Mouse (Mus musculus): ENCODE data around the gene Arhgef7. TPM values are rescaled to one million over a fixed set of nuclear protein-coding genes. Genes with fewer than 3 reads are reported as not detected.

The Arhgef7 gene
- polyA plus RNA-seq, 1 experiment from 2014 or later, result 57.0 TPM

DNA sequence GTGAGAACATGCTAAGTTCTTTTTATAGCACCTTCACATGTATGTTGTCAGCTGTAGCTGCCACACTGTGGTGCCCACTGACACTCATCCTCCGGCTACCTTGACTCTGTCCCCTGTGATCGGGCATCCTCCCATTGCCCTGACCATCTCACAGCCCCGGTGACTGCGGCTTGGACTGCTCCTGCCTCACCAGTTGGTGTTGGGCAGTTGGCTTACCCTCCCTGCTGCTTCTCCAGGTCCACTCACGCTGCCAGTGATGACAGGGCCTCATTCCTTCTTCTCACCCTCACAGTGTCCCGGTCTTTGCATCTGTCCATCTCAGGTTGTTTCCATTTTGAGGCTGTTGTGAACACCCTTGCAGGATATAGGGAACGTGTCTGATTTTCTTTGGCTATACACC, 35.3 kb downstream of the Arhgef7 start:
- no peak overlapping the region for H3K4me2 ChIP-seq (replicated peaks; ENCODE audit: low read depth, low read length)
- WGBS, result 90% methylated on average over 7 of the region's 7 CpGs
- H3K36me3 ChIP-seq (ENCODE audit: control insufficient read depth, insufficient read depth, low read length), result no peaks in the 10 kb centered on the region
- H3K9ac ChIP-seq (ENCODE audit: low read depth, low read length), result no peak overlapping the region
- H3K4me3 ChIP-seq (ENCODE audit: low read depth, low read length), result no peak overlapping the region
- ATAC-seq (ENCODE audit: low FRiP score), result no peak
- H3K9me3 ChIP-seq (ENCODE audit: control insufficient read depth, low read length), result no peaks in the 10 kb centered on the region
- no peak for DNase-seq (ENCODE audit: low spot score)
- H3K27me3 ChIP-seq (ENCODE audit: control insufficient read depth, insufficient read depth, low read length), result no peaks in the 10 kb centered on the region
- no peak overlapping the region for H3K27ac ChIP-seq (ENCODE audit: low read depth, low read length)
- peaks cover 2% of the 10 kb centered on the region; the same call in 1 of the 2 replicates for H3K4me1 ChIP-seq (replicated peaks; ENCODE audit: control insufficient read depth, insufficient read depth, low read length)

DNA sequence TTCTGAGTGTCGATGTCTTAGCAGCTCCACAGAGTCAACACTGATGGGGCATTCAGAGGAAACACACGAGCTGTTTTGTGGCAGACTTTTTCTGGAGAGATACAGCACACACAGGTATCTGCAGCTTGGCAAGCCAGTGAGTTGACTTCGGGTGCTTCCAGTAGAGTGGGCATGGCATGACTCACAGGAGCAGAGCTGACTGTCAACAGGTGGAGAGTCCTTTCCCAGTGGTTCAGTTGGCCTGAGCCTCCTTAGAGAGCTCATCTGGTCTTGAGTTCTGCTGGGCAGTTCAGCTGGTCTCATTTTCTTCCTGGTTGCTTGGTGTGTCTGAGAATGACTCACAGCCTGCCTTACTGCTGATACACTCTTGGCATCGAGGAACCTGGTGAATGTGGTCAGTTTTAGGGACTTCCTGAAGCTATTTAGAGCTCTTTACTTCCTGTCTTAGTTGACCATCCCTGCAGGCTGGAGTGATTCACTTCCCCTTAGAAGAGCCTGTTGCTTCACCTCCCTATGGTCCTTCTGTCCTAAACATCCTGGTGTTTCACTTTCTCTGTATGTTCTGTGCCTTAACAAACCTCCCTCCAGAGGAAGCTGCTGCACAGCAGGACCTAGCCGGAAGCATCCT, 39.8 kb downstream of the Arhgef7 start:
- H3K9me3 ChIP-seq (ENCODE audit: control insufficient read depth, low read length), result no peaks in the 10 kb centered on the region
- no peak for DNase-seq (ENCODE audit: low spot score)
- H3K9ac ChIP-seq (ENCODE audit: low read depth, low read length), result no peak overlapping the region
- no peak overlapping the region for H3K4me2 ChIP-seq (replicated peaks; ENCODE audit: low read depth, low read length)
- H3K36me3 ChIP-seq (ENCODE audit: control insufficient read depth, insufficient read depth, low read length), result no peaks in the 10 kb centered on the region
- H3K27me3 ChIP-seq (ENCODE audit: control insufficient read depth, insufficient read depth, low read length), result no peaks in the 10 kb centered on the region
- WGBS, result 89% methylated on average over 5 of the region's 5 CpGs
- H3K4me1 ChIP-seq (replicated peaks; ENCODE audit: control insufficient read depth, insufficient read depth, low read length), result peaks cover 3% of the 10 kb centered on the region; the same call in 1 of the 2 replicates
- no peak overlapping the region for H3K4me3 ChIP-seq (ENCODE audit: low read depth, low read length)
- no peak for ATAC-seq (ENCODE audit: low FRiP score)
- H3K27ac ChIP-seq (ENCODE audit: low read depth, low read length), result no peak overlapping the region

DNA sequence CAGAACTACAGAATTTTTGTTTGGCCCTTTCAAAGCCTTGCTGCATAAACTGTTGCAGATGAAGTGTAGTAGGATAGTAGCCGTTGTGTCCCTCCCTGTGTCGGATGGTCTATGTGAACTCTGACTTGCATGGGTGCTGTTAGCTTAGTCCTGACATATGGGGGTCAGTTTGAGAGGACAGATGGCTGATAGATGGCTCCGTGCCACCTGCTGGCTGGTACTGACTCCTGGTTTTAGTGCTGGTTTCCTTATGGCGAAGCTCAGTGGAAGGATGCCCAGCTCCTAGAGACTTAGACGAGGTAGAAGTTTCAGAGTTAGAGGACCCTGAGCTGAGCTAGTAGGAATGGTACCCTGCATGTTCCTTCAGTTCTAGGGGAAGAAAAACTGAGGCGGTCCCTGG, 42.5 kb downstream of the Arhgef7 start:
- Histone ChIP-seq H3K9ac (ENCODE audit: low read depth, low read length) (no peak overlapping the region; the same call in 1 of the 2 replicates), H3K4me2 (replicated peaks; ENCODE audit: low read depth, low read length) (no peak overlapping the region), H3K9me3 (ENCODE audit: control insufficient read depth, low read length) (no peaks in the 10 kb centered on the region), H3K27me3 (ENCODE audit: control insufficient read depth, insufficient read depth, low read length) (no peaks in the 10 kb centered on the region), H3K27ac (ENCODE audit: low read depth, low read length) (no peak overlapping the region), H3K4me1 (replicated peaks; ENCODE audit: control insufficient read depth, insufficient read depth, low read length) (peaks cover 10% of the 10 kb centered on the region; the same call in 1 of the 2 replicates), H3K36me3 (ENCODE audit: control insufficient read depth, insufficient read depth, low read length) (no peaks in the 10 kb centered on the region), H3K4me3 (ENCODE audit: low read depth, low read length) (no peak overlapping the region)
- DNase-seq (ENCODE audit: low spot score) (no peak), ATAC-seq (ENCODE audit: low FRiP score) (no peak)
- WGBS, result 93% methylated on average over 6 of the region's 6 CpGs

DNA sequence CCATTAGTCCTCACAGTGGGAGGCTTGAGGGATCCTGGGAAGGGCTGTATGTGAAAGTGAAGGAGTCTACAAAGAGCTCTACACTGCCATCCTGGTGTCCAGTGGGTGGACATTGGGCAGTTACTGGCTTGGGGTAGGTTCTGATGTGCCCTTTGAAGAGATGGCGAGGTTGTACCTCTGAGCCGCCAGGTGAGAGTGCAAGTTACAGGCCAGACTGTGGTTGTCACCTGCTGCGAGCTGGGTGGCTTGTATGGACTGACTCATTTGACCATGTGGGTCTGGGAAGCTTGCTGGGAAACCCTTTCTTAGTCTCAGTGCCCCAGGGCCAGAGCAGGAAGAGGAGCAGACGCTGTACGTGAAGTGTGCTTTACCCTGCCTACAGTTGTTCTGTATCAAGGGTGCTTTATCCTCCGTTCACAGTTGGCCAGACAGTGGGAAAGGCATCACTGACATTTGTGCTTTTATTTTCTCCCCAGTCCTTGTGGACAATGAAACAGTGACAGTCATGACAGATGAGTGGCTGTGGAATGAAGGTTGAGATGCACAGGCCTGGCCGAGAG, 43.1 kb downstream of the Arhgef7 start:
- H3K27me3 ChIP-seq (ENCODE audit: control insufficient read depth, insufficient read depth, low read length), result no peaks in the 10 kb centered on the region
- no peaks in the 10 kb centered on the region for H3K36me3 ChIP-seq (ENCODE audit: control insufficient read depth, insufficient read depth, low read length)
- 52% methylated on average over 7 of the region's 7 CpGs for WGBS
- no peak overlapping the region; the same call in 1 of the 2 replicates for H3K9ac ChIP-seq (ENCODE audit: low read depth, low read length)
- peak overlapping the region; percentile 47; the same call in 1 of the 2 replicates for H3K27ac ChIP-seq (ENCODE audit: low read depth, low read length)
- no peak for ATAC-seq (ENCODE audit: low FRiP score)
- H3K4me3 ChIP-seq (ENCODE audit: low read depth, low read length), result no peak overlapping the region
- H3K9me3 ChIP-seq (ENCODE audit: control insufficient read depth, low read length), result no peaks in the 10 kb centered on the region
- H3K4me1 ChIP-seq (replicated peaks; ENCODE audit: control insufficient read depth, insufficient read depth, low read length), result peaks cover 12% of the 10 kb centered on the region; the same call in 1 of the 2 replicates
- H3K4me2 ChIP-seq (replicated peaks; ENCODE audit: low read depth, low read length), result no peak overlapping the region
- DNase-seq (ENCODE audit: low spot score), result no peak

DNA sequence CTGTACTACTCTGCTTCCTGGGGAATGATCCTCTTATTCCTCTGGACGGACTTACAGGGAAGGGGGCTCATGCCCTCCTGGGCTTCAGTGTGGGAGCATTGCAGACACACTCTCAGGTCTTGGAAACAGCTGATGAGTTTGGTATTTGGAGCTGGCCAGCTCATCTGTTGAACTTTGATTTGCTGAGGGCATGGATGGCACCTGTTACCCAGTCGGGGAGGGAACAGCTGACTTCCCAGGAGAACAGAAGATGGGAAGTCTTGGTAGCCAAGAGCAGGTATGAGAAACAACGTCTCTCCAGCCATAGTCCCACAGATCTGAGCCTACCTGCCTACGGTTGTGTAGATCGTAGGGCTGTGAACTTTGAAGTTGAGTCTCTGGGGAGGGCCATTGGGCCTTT, 44.1 kb downstream of the Arhgef7 start:
- no peak for DNase-seq (ENCODE audit: low spot score)
- no peak overlapping the region for H3K4me2 ChIP-seq (replicated peaks; ENCODE audit: low read depth, low read length)
- 88% methylated on average over 5 of the region's 5 CpGs for WGBS

DNA sequence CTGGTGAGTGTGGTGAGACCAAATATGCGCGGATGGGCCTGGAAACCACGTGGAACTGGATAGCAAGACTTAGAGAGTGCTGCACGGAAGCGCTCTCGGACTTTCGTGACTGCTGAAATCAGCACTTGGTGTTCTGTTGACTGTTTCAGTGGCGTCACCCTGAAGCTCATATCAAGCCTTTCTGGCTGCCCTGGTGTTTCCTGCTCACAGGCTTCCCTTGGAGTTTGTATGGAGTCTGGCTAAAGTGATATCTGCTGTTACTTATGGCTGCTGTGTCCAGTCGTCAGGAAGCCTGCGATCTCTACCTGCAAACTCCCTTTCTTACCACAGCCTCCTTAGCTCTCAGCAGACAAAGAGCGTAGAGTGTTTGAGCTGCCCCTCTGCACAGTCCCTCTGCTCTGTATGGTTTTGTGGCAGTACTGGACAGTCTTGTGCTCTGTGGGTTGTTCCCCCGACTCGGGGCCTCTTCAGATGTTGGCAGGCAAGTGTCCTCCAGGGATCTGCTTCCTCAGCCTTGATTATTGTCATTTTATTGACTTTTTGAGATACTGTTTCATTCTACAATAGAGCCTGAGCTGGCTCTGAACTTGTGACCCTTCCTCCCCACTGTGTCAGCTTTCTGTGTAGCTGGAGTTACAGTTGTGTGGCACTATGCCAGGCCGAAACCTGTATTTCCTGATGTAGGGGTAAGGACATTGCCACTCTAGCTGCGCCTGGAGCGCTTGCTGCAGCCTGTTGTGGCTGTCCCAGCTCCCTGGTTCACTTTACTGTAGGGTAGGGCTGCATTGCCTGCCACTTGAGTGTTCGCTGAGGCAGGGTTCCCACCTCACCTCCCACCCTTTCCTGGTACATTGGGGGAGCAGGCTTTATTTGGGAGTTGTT, 46.9 kb downstream of the Arhgef7 start:
- WGBS, result 83% methylated on average over 17 of the region's 17 CpGs
- Histone ChIP-seq H3K4me3 (ENCODE audit: low read depth, low read length) (no peak overlapping the region), H3K9me3 (ENCODE audit: control insufficient read depth, low read length) (no peaks in the 10 kb centered on the region), H3K4me2 (replicated peaks; ENCODE audit: low read depth, low read length) (no peak overlapping the region), H3K27ac (ENCODE audit: low read depth, low read length) (no peak overlapping the region), H3K27me3 (ENCODE audit: control insufficient read depth, insufficient read depth, low read length) (no peaks in the 10 kb centered on the region), H3K36me3 (ENCODE audit: control insufficient read depth, insufficient read depth, low read length) (no peaks in the 10 kb centered on the region), H3K4me1 (replicated peaks; ENCODE audit: control insufficient read depth, insufficient read depth, low read length) (peaks cover 12% of the 10 kb centered on the region; the same call in 1 of the 2 replicates), H3K9ac (ENCODE audit: low read depth, low read length) (no peak overlapping the region)
- ATAC-seq (ENCODE audit: low FRiP score), result no peak
- no peak for DNase-seq (ENCODE audit: low spot score)

More for the DNA sequence above, 44.1 kb downstream of the Arhgef7 start:
- Histone ChIP-seq H3K4me1 (replicated peaks; ENCODE audit: control insufficient read depth, insufficient read depth, low read length) (peaks cover 12% of the 10 kb centered on the region; the same call in 1 of the 2 replicates), H3K9ac (ENCODE audit: low read depth, low read length) (no peak overlapping the region), H3K27me3 (ENCODE audit: control insufficient read depth, insufficient read depth, low read length) (no peaks in the 10 kb centered on the region), H3K36me3 (ENCODE audit: control insufficient read depth, insufficient read depth, low read length) (no peaks in the 10 kb centered on the region), H3K9me3 (ENCODE audit: control insufficient read depth, low read length) (no peaks in the 10 kb centered on the region), H3K4me3 (ENCODE audit: low read depth, low read length) (no peak overlapping the region), H3K27ac (ENCODE audit: low read depth, low read length) (no peak overlapping the region)
- ATAC-seq (ENCODE audit: low FRiP score), result no peak

DNA sequence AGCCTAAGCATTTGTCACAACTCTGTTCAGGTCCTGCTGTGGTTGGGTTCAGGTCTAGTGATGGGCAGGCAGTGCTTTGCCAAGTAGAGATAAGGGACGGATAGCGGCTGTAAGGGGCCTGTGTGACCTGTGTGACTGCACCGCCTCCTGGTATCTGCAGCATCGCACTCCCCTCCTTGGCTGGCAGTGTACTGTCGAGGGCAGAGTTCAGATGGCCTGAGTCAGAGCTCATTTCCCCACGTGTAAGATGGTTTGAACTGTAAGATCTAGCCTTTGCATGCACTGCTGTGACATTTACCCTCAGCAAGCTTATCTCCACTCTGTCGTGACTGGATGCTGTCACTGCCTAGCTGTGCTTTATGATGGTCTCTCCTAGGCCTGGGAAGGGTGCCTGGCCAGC, 48.4 kb downstream of the Arhgef7 start:
- DNase-seq (ENCODE audit: low spot score) (no peak), ATAC-seq (ENCODE audit: low FRiP score) (no peak)
- Histone ChIP-seq H3K4me3 (ENCODE audit: low read depth, low read length) (no peak overlapping the region), H3K27me3 (ENCODE audit: control insufficient read depth, insufficient read depth, low read length) (no peaks in the 10 kb centered on the region), H3K9me3 (ENCODE audit: control insufficient read depth, low read length) (no peaks in the 10 kb centered on the region), H3K27ac (ENCODE audit: low read depth, low read length) (no peak overlapping the region), H3K4me2 (replicated peaks; ENCODE audit: low read depth, low read length) (no peak overlapping the region), H3K36me3 (ENCODE audit: control insufficient read depth, insufficient read depth, low read length) (no peaks in the 10 kb centered on the region), H3K9ac (ENCODE audit: low read depth, low read length) (no peak overlapping the region), H3K4me1 (replicated peaks; ENCODE audit: control insufficient read depth, insufficient read depth, low read length) (peaks cover 9% of the 10 kb centered on the region; the same call in 1 of the 2 replicates)
- WGBS, result 80% methylated on average over 7 of the region's 7 CpGs

DNA sequence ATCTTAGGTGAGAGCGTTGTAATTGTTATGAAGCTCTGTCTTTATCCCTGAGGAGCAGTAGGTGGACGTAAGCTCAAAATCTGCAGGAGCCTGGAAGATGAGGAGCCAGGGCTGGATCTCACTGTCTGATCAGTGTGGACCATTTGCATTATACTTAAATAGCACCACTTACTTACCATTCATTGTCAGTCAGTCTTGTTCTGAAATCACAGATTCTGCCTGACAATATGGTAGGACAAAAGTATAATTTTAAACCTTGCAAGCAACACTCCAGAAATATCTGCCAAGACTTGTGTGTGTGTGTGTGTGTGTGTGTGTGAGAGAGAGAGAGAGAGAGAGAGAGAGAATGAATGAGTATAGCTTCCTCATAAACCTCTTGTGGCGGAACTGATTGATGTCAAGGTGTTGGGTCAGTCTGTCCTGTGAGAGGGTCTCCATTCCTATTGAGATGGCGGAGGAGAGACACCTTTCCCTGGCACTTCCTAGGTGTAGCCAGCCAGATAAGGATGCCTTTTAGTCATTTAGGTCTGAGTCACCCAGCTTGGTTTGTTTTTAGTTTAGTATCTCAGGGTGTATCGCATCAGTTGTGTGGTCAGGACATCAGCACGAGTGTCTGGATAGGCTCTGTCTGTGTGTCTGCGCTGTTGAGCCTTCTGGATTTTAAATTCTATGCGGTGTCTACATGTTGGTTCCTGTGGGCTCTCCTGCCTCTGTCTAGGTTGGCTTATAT, 49.1 kb downstream of the Arhgef7 start:
- H3K9ac ChIP-seq (ENCODE audit: low read depth, low read length), result no peak overlapping the region
- no peak overlapping the region for H3K4me3 ChIP-seq (ENCODE audit: low read depth, low read length)
- no peak overlapping the region for H3K4me2 ChIP-seq (replicated peaks; ENCODE audit: low read depth, low read length)
- 95% methylated on average over 8 of the region's 8 CpGs for WGBS
- DNase-seq (ENCODE audit: low spot score), result no peak
- 0 out of 2 replicates have a peak, but pooled peaks cover 9% of the 10 kb centered on the region for H3K4me1 ChIP-seq (replicated peaks; ENCODE audit: control insufficient read depth, insufficient read depth, low read length)
- H3K9me3 ChIP-seq (ENCODE audit: control insufficient read depth, low read length), result no peaks in the 10 kb centered on the region
- H3K27ac ChIP-seq (ENCODE audit: low read depth, low read length), result no peak overlapping the region
- H3K36me3 ChIP-seq (ENCODE audit: control insufficient read depth, insufficient read depth, low read length), result no peaks in the 10 kb centered on the region
- ATAC-seq (ENCODE audit: low FRiP score), result no peak
- H3K27me3 ChIP-seq (ENCODE audit: control insufficient read depth, insufficient read depth, low read length), result no peaks in the 10 kb centered on the region

All from hindbrain, embryonic 11.5 days (tissue).